Mouse (Mus musculus) kidney, postnatal 4 days (tissue): ENCODE data around the gene Klhl26.
A peak's percentile ranks its signal among the peaks of the same experiment; 100 is the strongest.
"Not testable (repeated sequence)": the region's sequence is repeated elsewhere in the genome, so short reads cannot be mapped to it uniquely, and the experiment has no call there.

Experiments used
- DNase-seq, 2 experiments: peaks; one replicate each; pipeline ENCODE4 v3.0.0; 2021; ENCODE audit warnings: mixed read lengths in 2 of 2

Gene Klhl26

GRCm38 (mm10) chr8:70476333-70477268 lies at the start of gene Klhl26:
Klhl26 (minus strand) TSS chr8:70476968.
- DNase-seq, result peak; percentile 99

GRCm38 (mm10) chr8:70522592-70523403 lies 46.0 kb upstream of the Klhl26 start:
- DNase-seq, result peak; percentile 96 to 97

DNA sequence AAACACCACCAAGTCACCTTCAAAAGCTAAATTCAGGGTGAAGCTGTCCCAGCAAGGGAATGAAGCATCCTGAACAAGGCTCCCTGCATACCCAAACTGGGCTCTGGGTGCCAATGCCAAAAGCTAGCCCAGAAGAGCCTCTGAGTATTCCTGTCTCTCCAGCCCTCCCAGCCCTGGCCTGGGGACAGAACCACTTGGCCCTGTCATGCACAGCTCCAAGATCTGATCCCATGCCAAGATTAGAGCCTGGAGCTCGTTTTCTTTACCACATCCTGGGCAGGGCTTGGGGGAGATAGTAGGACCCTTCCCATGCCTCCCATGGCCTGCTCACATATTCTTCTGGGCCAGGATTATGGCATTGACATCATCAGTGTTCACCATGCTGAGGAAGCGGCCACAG lies 42.8 kb upstream of the Klhl26 start:
- no peak for DNase-seq

GRCm38 (mm10) chr8:70519043-70519442 lies 42.3 kb upstream of the Klhl26 start:
- no peak for DNase-seq

GRCm38 (mm10) chr8:70517940-70518643 lies 41.3 kb upstream of the Klhl26 start:
- DNase-seq, result no peak

- DNase-seq, result no peak
These were observed 36.7 kb upstream of the Klhl26 start for GRCm38 (mm10) chr8:70513441-70513840.

DNA sequence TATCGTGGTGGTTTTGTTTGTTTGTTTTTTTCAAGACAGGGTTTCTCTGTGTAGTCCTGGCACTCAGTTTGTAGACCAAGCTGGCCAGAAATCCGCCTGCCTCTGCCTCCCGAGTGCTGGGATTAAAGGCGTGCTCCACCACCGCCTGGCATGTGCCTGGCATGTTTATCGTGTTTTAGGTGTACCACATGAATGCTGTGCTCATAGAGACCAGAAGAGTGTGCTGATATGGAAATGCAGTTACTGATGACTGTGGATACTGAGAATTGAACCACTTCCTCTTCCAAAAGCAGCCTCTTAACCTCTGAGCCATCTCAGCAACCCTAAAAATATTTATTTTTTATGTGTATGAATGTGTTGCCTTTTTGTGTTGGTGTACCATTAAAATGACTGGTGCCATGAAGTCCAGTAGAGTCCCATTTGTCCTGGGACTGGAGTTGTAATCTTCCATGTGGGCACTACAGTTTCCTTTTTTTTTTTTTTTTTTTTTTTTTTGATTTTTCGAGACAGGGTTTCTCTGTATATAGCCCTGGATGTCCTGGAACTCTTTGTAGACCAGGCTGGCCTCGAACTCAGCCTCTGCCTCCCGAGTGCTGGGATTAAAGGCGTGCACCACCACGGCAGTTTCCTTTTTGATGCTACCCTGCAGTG lies 35.6 kb upstream of the Klhl26 start:
- no peak for DNase-seq

DNA sequence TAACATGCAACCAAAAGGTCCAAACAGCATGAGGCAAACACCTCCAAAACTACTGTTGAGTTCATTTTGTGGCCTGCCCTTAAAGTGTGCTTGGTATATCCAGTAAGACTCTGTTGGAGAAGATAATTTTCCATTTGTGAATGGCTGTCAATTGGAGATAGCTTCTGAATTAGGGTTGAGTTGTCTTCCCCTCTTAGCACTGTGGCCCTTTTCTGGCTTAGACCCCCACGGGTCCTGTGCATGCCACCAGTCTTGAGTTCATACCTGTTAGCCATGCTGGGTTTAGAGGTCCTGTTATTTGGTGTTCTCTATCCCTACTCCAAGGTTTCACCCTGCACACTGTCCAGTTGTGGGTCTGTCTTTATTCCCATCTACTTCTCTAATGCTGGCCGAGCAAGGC lies 35.0 kb upstream of the Klhl26 start:
- DNase-seq, result no peak

DNA sequence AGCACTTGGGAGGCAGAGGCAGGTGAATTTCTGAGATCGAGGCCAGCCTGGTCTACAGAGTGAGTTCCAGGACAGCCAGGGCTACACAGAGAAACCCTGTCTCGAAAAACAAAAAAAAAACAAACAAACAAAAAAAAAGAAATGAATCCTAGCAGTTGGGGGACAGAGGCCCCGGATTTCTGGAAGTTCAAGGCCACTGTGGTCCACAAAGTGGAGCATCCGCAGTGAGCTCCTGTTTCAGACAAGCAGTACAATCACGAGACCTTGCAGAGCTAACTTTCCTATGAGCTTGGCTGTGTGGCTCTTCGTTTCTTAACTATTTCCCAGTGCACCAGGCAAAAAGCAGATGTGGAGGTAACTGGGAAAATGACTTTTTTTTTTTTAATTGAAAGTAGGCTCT lies 34.4 kb upstream of the Klhl26 start:
- not testable (repeated sequence) for DNase-seq

DNA sequence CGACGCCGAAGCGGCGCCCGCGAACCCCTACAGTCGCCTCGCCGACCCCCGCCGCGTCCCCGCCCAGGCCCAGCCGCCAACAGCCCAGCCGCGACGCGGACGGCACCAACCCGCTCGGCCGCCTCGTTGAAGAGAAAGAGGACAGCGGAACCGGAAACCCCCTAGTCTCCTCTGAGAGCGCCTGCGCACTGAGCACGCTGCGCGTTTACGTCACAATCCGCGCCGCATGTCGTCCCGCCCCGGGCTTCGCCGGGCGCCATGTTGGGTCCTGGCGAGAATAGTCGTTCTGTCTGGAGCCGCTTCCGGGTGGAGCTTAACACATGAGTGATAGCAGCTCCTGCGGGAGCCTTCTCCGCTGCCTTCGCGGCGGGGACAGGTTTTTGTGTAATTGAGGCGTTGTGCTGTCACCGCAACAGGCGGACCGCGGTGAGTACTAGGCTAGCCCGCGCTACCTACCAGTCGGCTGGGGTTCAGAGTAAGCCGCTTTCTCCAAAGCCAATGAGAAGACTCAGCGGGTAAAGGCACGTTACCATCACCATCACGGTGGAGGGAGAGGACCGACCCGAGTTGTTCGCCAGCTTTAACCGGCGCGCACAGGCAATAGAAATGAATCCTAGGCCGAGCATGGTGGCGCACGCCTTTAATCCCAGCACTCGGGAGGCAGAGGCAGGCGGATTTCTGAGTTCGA lies 33.6 kb upstream of the Klhl26 start, which contains the start of gene Uba52:
Gene Uba52 (minus strand): TSS at position 574 of the 688 bp plus-strand sequence.
- peak; percentile 97 to 98 for DNase-seq

DNA sequence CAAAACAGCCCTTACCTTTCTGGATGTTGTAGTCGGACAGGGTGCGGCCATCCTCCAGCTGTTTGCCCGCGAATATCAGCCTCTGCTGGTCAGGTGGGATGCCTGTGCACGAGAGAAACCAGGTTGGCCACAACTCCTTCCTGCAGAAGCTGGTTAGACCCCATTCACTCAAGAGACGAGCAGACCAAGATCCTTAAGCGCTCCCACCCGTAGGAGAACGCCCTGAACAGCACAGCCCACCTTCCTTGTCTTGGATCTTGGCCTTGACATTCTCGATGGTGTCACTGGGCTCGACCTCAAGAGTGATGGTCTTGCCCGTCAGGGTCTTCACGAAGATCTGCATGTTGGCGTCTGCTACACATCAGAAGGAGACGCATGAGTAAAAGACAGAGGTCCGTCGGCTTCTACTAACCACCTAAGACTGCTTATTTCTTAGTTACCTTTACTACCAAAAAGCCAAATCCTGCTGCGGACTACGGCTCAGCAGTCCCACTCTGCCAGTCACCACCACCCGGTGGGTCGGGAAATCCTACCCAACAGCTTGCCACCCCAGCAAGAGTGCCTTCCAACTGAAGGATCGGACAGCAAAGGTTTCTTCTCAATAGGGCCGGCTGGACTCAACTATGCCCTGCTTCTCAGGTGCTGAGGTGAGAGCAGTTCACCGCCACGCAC lies 32.6 kb upstream of the Klhl26 start:
- no peak for DNase-seq

DNA sequence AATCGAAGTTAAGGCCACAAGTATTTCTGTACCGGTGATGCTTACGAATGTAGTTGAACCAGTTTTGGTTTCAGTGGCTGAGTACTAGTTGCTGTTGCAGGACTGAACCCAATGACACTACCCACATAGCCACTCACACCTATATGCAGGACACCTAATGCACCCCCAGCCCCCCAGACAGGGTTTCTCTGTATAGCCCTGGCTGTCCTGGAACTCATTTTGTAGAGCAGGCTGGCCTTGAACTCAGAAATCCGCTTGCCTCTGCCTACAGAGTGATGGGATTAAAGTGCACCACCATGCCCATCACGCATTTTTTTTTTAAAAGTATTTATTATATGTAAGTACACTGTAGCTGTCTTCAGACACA lies 30.2 kb upstream of the Klhl26 start:
- no peak for DNase-seq

- DNase-seq, result peak; percentile 98
These were observed 29.7 kb upstream of the Klhl26 start, which contains the start of gene Rex1bd for GRCm38 (mm10) chr8:70506328-70507026. Rex1bd (minus strand) TSS chr8:70506752.

GRCm38 (mm10) chr8:70505698-70506327 lies 29.0 kb upstream of the Klhl26 start:
- peak in 1 of 2 experiments; percentile 54 for DNase-seq

GRCm38 (mm10) chr8:70504851-70505250 lies 28.1 kb upstream of the Klhl26 start:
- DNase-seq, result peak; percentile 85 to 88

DNA sequence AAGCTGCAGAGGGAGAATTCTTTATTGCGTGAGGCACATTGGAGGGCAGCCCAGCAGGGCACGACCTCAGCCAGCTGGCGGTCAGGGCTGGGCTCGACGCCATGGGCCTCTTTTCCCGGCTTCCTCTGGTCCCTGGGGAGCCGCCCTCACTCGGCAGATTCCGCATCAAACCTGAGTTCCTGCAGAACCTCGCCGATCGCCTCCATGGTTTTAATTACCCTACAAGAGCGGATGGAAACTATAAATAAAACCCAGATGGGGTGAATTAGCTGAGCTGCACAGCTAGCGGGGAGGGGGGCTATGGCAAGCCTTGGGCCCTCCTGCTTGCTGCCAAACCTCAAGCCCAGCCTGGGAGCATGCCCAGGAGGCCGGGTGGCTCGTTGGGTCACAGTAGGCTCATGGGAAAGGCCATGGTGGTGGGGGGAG lies 27.5 kb upstream of the Klhl26 start:
- DNase-seq, result peak; percentile 70 to 77

GRCm38 (mm10) chr8:70503062-70503750 lies 26.4 kb upstream of the Klhl26 start:
- peak; percentile 78 to 87 for DNase-seq

- no peak for DNase-seq
These were observed 25.8 kb upstream of the Klhl26 start for GRCm38 (mm10) chr8:70502540-70502939.

DNA sequence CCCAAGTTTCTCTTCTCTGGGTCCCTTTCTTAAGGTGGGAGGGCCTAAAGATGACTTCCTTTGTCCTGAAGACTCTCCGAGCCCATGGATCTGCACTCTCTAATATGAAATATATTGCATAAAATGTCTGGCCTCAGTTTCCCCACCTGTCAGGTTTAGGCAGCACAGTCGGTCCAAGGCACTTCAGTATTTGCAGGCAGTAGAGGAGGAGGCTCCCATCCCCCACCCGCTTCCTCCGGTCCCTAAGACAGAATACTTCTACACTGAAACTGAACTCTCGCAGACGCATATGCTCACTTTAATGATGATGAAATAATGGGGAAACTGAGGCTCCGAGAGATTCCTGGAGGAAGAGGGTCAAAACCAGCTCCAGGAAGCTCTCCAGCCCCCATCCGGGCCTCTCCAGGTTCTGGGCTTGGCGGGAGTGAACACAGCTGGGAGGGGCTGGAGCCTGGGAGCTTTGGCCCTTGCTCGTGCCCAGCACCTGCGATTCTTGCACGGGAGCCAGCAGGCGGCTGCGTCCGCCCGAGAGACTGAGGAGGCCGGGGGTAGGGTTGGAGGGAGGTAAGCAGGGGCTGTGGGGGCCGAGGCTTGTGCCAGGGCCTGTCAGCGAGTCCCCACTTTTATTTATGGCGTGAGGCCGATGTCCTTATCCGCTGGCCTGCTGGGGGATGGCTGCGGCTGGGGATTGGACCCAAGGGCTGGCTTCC lies 25.2 kb upstream of the Klhl26 start:
- no peak for DNase-seq
